Mouse (Mus musculus) gastrocnemius, postnatal 14 days (tissue): ENCODE data around the gene Dapk3. TPM values are rescaled to one million over a fixed set of nuclear protein-coding genes. Genes with fewer than 3 reads are reported as not detected.
A peak's percentile ranks its signal among the peaks of the same experiment; 100 is the strongest.
"Not testable (repeated sequence)": the region's sequence is repeated elsewhere in the genome, so short reads cannot be mapped to it uniquely, and the experiment has no call there.

Source experiments
- DNase-seq: peaks from one replicate; pipeline ENCODE4 v3.0.0; 2021; ENCODE audit warnings: mixed read lengths
- intact Hi-C: fragments of 180-260 bp; cut with DNase I; formaldehyde crosslinking; loops from one replicate; pipeline ENCODE4 v1.15.1; 2025; ENCODE audit warnings: low total_unique reads
- total RNA-seq, 2 experiments: library from RNA; stranded (reverse); gene quantifications; 2 replicates each; pipeline ENCODE4 v1.2.3; 2021

Dapk3 gene
- total RNA-seq, 2 experiments from 2014 or later, result 21.2 to 24.8 TPM

DNA sequence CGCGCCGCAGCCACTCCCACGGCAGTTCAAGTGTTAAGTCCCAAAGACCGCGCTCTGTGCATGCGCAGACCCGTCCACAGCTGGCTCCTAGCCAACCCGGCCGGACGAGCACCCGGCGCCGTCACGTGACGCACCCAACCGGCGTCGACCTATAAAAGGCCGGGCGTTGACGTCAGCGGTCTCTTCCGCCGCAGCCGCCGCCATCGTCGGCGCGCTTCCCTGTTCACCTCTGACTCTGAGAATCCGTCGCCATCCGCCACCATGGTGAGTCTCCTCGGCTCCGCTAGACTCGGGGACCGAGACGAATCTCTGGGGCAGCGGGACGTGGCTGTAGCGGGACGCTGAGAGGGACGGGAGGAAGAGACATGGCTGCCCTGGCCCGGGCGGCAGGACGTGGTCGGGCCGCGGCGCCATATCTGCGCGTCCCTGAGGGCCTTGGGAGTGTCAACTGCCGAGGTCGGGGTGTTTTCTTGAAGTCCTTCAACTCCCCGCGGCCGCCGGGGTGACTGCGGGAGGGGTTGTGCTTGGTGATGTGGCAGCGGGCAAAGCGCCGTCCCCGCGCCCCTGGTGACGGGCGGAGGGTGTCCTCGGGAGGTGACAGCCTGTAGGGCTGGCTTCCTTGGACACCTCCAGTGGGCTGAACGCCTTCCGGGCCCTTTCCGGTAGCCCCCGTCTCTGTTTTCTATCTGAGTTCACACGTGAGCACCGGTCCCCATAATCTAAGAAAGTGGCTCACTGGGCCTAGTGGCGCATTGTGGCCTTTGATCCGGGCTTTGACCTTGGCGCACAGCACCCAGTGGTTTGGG lies 6.1 kb upstream of the Dapk3 start, which contains the start of gene Eef2:
Gene Eef2 (plus strand): TSS at position 166 of the 806 bp plus-strand sequence.
- intact Hi-C loops, result no loop called here
- peak; percentile 100 for DNase-seq

DNA sequence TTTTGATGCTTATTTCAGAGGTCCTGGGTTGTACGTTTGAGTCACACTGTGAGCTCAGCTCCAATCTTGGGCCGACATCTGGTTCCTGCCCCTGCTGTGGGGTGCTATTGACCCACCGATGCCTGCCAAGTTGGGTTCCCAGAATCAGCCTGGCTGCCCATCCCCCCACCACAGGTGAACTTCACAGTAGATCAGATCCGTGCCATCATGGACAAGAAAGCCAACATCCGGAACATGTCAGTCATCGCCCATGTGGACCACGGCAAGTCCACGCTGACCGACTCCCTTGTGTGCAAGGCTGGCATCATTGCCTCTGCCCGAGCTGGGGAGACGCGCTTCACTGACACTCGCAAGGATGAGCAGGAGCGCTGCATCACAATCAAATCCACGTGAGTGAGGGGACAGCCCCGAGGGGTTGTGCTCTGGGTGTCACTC lies 5.3 kb upstream of the Dapk3 start:
- intact Hi-C loops, result no loop called here
- DNase-seq, result no peak

DNA sequence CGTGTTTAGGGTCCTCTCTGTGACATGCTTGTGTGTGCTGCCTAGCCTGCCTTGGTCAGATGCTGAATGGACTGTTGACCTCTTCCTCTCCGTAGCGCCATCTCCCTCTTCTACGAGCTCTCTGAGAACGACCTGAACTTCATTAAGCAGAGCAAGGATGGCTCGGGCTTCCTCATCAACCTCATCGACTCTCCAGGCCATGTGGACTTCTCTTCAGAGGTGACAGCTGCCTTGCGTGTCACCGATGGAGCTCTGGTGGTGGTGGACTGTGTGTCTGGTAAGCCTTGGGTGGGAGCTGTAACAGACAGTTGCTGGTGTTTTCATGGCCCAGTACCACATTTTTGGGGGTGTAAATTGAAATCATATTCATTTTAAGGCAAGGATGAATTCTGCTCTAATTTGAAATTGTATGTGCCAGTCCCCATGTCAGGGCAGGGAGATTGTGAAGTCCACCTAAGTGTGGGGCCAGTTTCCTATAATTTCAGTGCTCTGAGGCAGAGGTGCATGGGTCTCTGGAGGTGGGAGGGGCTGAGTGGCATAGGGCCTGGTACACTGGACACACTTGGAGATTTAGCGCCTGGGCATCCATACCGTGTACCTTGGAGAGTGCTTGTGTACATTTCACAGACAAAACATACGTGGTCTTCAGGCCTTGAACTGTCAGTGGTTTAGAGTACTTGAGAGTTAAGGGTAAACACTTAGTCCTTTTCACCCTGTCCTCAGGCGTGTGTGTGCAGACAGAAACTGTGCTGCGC lies 4.7 kb upstream of the Dapk3 start:
- intact Hi-C loops, result no loop called here
- DNase-seq, result no peak

DNA sequence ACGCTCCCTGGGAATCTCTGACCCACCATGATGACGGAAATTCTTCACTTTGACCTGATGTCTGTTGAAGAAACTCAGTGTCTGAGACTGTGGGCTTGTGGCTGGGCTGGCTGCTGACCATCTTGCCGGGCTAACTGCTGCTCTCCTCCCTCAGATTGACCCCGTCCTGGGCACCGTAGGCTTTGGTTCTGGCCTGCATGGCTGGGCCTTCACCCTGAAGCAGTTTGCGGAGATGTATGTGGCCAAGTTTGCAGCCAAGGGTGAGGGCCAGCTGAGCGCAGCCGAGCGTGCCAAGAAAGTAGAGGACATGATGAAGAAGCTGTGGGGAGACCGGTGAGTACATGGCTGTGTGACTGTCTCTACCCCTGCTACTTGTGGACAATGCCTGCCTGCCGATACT lies 3.9 kb upstream of the Dapk3 start:
- intact Hi-C loops, result no loop called here
- DNase-seq, result no peak

DNA sequence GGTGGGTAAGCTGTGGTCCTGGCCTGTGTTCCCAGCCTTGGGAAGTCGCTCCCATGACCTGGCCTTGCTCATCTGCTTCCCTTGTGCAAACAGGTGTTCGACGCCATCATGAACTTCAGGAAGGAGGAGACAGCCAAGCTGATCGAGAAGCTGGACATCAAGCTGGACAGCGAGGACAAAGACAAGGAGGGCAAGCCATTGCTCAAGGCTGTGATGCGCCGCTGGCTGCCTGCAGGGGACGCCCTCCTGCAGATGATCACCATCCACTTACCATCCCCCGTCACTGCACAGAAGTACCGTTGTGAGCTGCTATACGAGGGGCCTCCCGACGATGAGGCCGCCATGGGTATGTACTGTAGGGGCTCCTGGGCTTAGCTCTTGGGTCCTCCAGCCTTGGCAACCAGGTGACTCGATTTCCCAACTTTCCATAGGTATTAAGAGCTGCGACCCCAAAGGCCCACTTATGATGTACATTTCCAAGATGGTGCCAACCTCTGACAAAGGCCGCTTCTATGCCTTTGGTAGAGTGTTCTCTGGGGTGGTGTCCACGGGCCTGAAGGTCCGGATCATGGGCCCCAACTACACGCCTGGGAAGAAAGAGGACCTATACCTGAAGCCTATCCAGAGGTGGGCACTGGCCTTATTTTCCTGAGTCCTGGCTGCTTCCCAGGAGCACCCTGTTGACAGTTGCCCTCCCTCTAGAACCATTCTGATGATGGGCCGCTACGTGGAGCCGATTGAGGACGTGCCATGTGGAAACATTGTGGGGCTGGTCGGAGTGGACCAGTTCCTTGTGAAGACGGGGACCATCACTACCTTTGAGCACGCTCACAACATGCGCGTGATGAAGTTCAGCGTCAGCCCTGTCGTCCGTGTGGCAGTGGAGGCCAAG lies 3.1 kb upstream of the Dapk3 start:
- intact Hi-C loops, result no loop called here

DNA sequence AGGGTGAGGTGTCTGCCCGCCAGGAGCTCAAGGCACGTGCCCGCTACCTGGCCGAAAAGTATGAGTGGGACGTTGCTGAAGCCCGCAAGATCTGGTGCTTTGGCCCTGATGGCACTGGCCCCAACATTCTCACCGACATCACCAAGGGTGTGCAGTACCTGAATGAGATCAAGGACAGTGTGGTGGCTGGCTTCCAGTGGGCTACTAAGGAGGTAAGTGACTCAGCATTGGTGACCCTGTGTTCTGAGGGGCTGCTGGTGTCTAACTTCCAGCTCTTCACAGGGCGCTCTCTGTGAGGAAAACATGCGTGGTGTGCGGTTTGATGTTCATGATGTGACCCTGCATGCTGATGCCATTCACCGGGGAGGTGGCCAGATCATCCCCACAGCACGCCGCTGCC lies 1.9 kb upstream of the Dapk3 start:
- DNase-seq, result no peak

More for the DNA sequence above, 3.1 kb upstream of the Dapk3 start:
- DNase-seq, result no peak

DNA sequence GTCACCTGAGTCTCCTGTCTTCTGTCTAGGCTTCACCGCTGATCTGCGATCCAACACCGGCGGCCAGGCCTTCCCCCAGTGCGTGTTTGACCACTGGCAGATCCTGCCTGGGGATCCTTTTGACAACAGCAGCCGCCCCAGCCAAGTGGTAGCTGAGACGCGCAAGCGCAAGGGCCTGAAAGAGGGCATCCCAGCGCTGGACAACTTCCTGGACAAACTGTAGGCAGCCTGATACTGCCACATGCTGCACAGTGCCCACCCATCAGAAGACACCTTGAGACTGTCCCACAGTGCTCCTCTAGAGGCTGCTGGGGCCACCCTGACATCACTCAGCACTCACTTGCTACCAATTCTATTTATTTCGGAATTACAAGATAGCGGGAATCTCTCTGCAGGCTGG lies 945 bp upstream of the Dapk3 start:
- intact Hi-C loops, DNase-seq: not testable (repeated sequence)

More for the DNA sequence above, 1.9 kb upstream of the Dapk3 start:
- intact Hi-C loops, result no loop called here

DNA sequence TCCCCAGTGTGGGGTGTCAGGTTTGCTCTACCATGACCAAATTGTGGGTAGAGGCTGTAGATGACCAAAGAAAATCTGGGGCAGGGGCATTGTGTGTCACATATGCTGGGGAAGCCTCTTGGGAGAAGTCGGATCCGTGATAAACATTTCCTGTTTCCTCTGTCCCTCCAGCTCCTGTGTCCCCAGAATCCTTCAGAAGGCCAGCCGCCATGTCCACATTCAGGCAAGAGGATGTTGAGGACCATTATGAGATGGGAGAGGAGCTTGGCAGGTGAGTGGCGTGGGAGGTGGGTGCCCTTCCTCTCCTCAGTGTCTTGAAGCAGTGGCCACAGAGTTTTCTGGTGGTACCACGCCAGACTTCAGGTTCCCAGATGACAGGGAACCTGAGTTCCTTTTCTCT lies 1.0 kb downstream of the Dapk3 start, which contains the start of gene 4930442H23Rik:
Gene 4930442H23Rik (minus strand): TSS at position 45 of the 400 bp plus-strand sequence.
- intact Hi-C loops, result no loop called here
- DNase-seq, result no peak

DNA sequence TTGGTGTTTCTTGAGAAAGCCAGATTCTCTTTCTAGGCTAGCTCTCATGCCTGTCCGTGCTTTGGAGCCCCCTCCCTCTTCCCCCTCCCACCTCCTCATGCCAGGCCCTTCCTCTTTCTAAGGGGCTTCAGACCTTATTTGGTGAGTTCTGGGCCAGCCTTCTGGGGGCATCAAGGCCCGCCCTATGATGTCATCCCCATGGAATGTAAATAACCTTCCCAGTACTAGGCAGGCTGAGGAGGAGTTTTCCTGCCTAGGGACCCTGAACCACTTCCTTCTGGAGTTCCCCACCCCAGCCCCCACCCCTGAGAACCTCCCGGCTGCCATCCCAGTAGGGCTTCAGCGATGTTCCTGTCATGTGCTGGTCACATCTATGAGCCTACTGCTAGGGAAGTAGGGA lies 2.0 kb downstream of the Dapk3 start:
- intact Hi-C loops, result no loop called here
- DNase-seq, result no peak

DNA sequence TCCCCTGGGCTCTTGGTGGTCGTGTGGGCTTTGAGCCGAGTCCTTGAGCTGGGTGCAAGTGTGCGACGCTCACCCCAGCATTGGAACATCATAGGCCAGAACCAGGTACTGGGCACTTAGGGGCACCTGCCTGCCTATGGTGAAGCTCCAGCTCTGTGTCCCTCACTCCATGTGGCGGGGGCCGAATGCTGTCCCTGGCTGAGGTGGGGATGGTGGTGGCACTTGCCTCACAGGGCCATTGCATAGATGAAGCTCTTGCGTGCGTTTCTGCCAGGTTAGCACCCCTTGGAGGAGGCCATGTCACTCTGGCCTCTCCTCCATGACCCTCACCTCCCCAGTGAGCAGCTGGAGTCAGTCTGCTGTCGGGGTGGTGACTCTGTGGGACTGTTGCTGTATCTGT lies 4.4 kb downstream of the Dapk3 start:
- no peak for DNase-seq
- intact Hi-C loops, result no loop called here

DNA sequence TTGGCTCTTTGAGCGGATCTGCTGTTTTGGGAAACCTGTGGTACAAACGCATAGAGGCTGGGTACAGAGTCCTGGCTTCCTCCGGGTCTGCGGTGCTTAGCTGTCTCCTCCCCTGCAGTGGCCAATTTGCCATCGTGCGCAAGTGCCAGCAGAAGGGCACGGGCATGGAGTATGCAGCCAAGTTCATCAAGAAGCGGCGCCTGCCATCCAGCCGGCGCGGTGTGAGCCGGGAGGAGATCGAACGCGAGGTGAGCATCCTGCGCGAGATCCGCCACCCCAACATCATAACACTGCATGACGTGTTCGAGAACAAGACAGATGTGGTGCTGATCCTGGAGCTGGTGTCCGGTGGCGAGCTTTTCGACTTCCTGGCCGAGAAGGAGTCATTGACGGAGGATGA lies 7.0 kb downstream of the Dapk3 start:
- no peak for DNase-seq
- intact Hi-C loops, result no loop called here

DNA sequence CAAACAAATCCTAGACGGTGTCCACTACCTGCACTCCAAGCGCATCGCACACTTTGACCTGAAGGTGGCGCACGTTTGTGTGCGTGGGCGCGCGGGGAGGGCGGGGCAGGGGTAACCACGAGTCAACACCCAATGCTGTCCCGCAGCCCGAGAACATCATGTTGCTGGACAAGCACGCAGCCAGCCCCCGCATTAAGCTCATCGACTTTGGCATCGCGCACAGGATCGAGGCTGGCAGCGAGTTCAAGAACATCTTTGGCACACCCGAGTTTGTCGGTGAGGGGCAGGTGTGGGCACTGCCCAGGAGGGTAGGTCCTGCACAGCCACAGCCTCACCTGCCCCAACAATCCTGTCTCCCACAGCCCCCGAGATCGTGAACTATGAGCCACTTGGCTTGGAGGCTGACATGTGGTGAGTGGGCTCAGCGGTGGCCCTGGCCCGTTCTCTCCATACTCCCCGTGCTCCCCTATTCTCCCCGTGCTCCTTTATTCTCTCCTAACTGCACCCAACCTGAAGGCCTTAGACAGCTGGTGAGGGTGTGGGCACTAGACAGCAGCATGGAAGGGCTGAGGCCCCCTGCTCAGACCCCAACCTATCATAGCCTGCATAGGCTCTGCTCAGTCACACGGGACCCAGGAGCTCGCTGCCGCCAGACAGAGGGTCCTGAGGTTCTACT lies 7.6 kb downstream of the Dapk3 start:
- intact Hi-C loops, result no loop called here
- no peak for DNase-seq

DNA sequence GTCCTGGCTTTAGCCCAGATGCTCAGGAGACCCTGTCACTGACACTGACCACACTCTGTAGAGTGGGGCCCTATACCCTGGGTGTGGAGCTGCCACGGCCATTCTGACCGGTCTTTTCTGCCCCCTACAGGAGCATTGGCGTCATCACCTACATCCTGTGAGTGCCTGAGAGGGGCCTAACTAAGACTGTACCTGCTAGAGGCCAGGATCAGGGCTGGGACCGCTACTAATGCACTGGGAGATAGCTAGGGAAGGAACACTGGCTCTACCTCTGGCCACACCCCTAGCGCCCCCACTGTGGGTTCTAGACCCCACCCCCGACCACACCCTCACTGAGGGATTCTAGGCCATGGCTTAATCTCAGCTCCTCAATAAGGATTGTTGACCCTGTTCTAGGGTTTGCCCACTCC lies 8.1 kb downstream of the Dapk3 start:
- intact Hi-C loops, result no loop called here
- no peak for DNase-seq

DNA sequence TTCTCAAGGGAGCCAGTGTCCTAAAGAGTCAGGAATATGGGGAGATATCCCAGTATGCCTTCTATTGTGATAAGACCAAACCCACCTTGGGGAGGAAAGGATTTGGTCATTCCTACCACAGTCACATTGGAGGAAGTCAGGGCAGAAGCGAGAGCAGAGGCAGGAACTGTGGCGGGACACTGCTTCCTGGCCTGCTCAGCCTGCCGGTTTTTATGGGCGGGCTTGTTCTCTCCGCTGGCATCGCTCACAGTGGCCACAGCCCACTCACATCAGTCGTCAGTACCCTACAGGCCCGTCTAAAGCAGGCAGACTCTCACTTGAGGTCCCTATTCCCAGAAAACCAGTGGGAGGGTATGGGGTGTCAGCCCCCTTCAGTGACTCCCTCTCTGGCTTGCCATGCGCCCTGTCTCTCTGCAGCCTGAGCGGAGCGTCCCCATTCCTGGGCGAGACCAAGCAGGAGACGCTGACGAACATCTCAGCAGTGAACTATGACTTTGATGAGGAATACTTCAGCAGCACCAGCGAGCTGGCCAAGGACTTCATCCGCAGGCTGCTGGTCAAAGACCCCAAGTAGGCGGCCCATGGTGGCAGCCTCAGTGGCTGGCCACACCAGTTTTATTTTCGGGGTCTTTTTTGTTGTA lies 8.7 kb downstream of the Dapk3 start:
- intact Hi-C loops, result no loop called here
- no peak for DNase-seq

DNA sequence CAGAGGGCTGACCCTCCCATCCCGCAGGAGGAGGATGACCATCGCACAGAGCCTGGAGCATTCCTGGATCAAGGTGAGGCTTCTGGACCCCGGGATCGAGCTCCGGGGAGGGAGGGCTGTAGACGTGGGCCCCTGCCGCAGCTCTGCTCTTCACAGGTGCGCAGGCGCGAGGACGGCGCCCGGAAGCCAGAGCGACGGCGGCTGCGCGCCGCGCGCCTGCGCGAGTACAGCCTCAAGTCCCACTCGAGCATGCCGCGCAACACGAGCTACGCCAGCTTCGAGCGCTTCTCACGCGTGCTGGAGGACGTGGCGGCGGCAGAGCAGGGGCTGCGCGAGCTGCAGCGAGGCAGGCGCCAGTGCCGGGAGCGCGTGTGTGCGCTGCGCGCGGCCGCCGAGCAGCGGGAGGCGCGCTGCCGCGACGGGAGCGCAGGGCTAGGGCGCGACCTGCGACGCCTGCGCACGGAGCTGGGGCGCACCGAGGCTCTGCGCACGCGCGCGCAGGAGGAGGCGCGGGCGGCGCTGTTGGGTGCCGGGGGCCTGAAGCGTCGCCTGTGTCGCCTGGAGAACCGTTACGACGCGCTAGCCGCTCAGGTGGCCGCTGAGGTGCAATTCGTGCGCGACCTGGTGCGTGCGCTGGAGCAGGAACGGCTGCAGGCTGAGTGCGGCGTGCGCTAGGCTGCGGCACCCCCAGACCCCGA lies 9.6 kb downstream of the Dapk3 start:
- peak; percentile 82 for DNase-seq
- intact Hi-C loops, result no loop called here

DNA sequence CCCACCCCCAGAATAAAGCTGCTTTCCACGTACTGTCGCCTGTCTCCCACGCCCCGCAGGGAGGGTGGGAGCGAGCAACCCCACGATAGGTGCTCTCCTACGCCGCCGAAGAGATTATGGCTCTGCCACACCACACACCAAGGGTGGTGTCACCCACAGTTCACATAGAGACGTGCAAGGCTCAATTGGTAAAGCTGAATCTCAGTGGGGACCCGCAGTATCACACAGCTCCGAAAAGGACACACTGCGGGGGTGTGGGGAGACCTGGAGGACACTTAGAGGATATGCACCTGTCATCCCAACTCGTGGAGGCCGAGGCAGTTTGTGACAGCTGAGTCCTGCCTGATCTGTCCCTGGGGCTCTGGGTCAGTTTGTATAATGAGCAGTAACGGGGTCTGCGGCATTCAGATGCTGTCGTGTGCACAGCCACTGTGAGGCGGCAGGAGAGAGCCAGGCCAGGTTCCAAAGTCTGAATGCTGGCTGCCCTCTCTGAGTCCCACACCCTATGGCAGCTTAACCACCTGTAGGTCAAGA lies 10.2 kb downstream of the Dapk3 start:
- intact Hi-C loops, result no loop called here
- no peak for DNase-seq

DNA sequence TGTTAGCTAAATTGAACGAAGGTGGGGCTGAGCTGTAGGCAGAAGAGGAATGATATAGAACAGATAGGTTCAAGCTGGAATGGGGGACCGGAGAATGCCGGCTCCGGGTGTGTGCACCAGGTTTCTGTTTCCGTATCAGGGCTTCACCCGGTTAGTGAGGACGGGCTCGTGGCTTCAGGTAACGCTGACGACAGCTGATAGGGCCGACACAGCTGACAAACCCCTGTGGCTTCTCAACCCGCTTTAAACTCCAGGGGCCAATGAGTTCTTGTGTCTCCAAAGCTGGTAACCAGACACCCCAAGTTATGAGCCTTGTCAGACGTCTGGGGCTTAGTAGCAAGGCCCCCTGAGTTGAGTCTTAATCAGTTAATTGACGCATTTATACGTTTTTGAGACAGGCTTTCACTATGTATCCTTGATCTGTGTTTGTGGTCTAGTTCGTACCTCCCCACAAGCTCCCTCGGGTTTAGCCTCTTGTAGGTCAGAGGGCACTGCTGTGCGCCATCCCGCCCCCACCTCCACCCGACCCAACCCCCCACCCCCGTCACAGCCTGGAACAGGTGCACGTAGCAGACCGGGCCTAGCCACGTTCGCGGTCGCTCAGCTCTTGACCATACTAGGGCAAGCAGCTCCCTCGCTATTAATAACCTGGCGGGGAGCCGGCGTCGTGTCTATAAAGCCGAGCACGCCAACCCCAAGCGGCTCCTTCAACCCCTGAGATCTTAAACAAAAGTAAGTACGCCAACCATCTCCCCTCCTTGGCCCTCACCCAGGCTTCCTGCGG lies 11.4 kb downstream of the Dapk3 start:
- DNase-seq, result peak; percentile 80
- intact Hi-C loops, result no loop called here
